Mouse (Mus musculus) layer of hippocampus, adult 2 months (tissue): ENCODE measurements around the gene Jak1. TPM values are rescaled to one million over a fixed set of nuclear protein-coding genes. Genes with fewer than 3 reads are reported as not detected.

Experiments
- DNase-seq, 2 experiments: peaks; one replicate each; pipeline ENCODE4 v3.0.0; 2022; ENCODE audit warnings: low spot score in 2 of 2
- H3K27ac ChIP-seq: fragments of 200-600 bp; 2 replicates; pipeline ENCODE4 v1.8.1; 2022
- H3K4me3 ChIP-seq: fragments of 200-600 bp; 2 replicates; pipeline ENCODE4 v1.8.1; 2022; ENCODE audit warnings: mild to moderate bottlenecking
- CTCF ChIP-seq: fragments of 200-600 bp; conservative IDR thresholded peaks from 2 replicates; pipeline ENCODE4 v1.8.1; 2022; ENCODE audit warnings: antibody characterized with exemption, mild to moderate bottlenecking, moderate library complexity
- total RNA-seq, 2 experiments: library from RNA; stranded (reverse); gene quantifications; 2 replicates each; pipeline ENCODE4 v1.2.3; 2021

Gene Jak1
- total RNA-seq, 2 experiments from 2014 or later: 124 to 128 TPM

- Histone ChIP-seq H3K27ac (peak overlapping the region; percentile 90), H3K4me3 (peak overlapping the region; percentile 86)
- no peak for TF ChIP-seq CTCF
- DNase-seq: no peak
Measured at GRCm38 (mm10) chr4:101263968-101264740, 928 bp downstream of the Jak1 start.

GRCm38 (mm10) chr4:101261596-101261995 is 3.5 kb downstream of the Jak1 start:
- no peak for TF ChIP-seq CTCF
- Histone ChIP-seq H3K27ac (no peak overlapping the region), H3K4me3 (no peak overlapping the region)
- no peak for DNase-seq

GRCm38 (mm10) chr4:101260744-101261291 is 4.3 kb downstream of the Jak1 start:
- Histone ChIP-seq H3K27ac (peak overlapping the region; percentile 10; the same call in 1 of the 2 replicates), H3K4me3 (no peak overlapping the region)
- no peak for TF ChIP-seq CTCF
- DNase-seq: no peak

GRCm38 (mm10) chr4:101256526-101257210 is 8.4 kb downstream of the Jak1 start:
- peak in 1 of 2 experiments; percentile 4 for DNase-seq
- TF ChIP-seq CTCF: no peak
- no peak overlapping the region for H3K4me3 ChIP-seq
- H3K27ac ChIP-seq: no peak overlapping the region

- Histone ChIP-seq H3K4me3 (no peak overlapping the region), H3K27ac (no peak overlapping the region)
- peak in 1 of 2 experiments; percentile 5 for DNase-seq
- no peak for TF ChIP-seq CTCF
Measured at GRCm38 (mm10) chr4:101254606-101255349, 10.3 kb downstream of the Jak1 start.

GRCm38 (mm10) chr4:101254015-101254414 is 11.1 kb downstream of the Jak1 start:
- Histone ChIP-seq H3K4me3 (no peak overlapping the region), H3K27ac (no peak overlapping the region)
- DNase-seq: no peak
- no peak for TF ChIP-seq CTCF

- no peak overlapping the region for H3K4me3 ChIP-seq
- H3K27ac ChIP-seq: no peak overlapping the region
- no peak for DNase-seq
- TF ChIP-seq CTCF: no peak
Measured at GRCm38 (mm10) chr4:101252781-101253622, 12.1 kb downstream of the Jak1 start.

- Histone ChIP-seq H3K4me3 (no peak overlapping the region), H3K27ac (no peak overlapping the region)
- no peak for TF ChIP-seq CTCF
- no peak for DNase-seq
Measured at GRCm38 (mm10) chr4:101252016-101252415, 13.1 kb downstream of the Jak1 start.

GRCm38 (mm10) chr4:101249977-101250743 is 14.9 kb downstream of the Jak1 start:
- TF ChIP-seq CTCF: no peak
- no peak for DNase-seq
- Histone ChIP-seq H3K27ac (no peak overlapping the region), H3K4me3 (no peak overlapping the region)

GRCm38 (mm10) chr4:101247355-101247754 is 17.7 kb downstream of the Jak1 start:
- TF ChIP-seq CTCF: no peak
- Histone ChIP-seq H3K4me3 (no peak overlapping the region), H3K27ac (no peak overlapping the region)
- DNase-seq: no peak

- Histone ChIP-seq H3K27ac (no peak overlapping the region), H3K4me3 (no peak overlapping the region)
- no peak for DNase-seq
- no peak for TF ChIP-seq CTCF
Measured at GRCm38 (mm10) chr4:101246569-101246968, 18.5 kb downstream of the Jak1 start.
